Mouse (Mus musculus): ENCODE data around the gene Stub1.
"Not testable (repeated sequence)": the region's sequence is repeated elsewhere in the genome, so short reads cannot be mapped to it uniquely, and the experiment has no call there.

Stub1 gene

GRCm38 (mm10) chr17:25823452-25823851 lies 9.8 kb downstream of the Stub1 start, which contains the start of gene Wdr24:
Gene Wdr24, plus strand, starts transcription at chr17:25823627.
- DNase-seq (ENCODE audit: low spot score in 2 of 2): peak; percentile 85 to 86

- no peak for DNase-seq (ENCODE audit: low spot score in 2 of 2)
Observed at GRCm38 (mm10) chr17:25818851-25819780, 14.1 kb downstream of the Stub1 start.

GRCm38 (mm10) chr17:25817662-25818061 lies 15.5 kb downstream of the Stub1 start:
- no peak for DNase-seq (ENCODE audit: low spot score in 2 of 2)

- peak; percentile 89 to 94 for DNase-seq (ENCODE audit: low spot score in 2 of 2)
Observed at GRCm38 (mm10) chr17:25813471-25813870, 19.7 kb downstream of the Stub1 start.

- DNase-seq (ENCODE audit: low spot score in 2 of 2): no peak
Observed at GRCm38 (mm10) chr17:25810890-25811289, 22.3 kb downstream of the Stub1 start.

GRCm38 (mm10) chr17:25809606-25810340 lies 23.4 kb downstream of the Stub1 start:
- DNase-seq (ENCODE audit: low spot score in 2 of 2): peak in 1 of 2 experiments; percentile 61

- DNase-seq (ENCODE audit: low spot score in 2 of 2): peak; percentile 88 to 89
Observed at GRCm38 (mm10) chr17:25808789-25809605, 24.2 kb downstream of the Stub1 start, which contains the start of gene Fbxl16. Gene Fbxl16, plus strand, starts transcription at chr17:25809085.

GRCm38 (mm10) chr17:25808028-25808427 lies 25.2 kb downstream of the Stub1 start:
- DNase-seq (ENCODE audit: low spot score in 2 of 2): no peak

GRCm38 (mm10) chr17:25807452-25807851 lies 25.8 kb downstream of the Stub1 start:
- not testable (repeated sequence) for DNase-seq (ENCODE audit: low spot score in 2 of 2)

GRCm38 (mm10) chr17:25806507-25806906 lies 26.7 kb downstream of the Stub1 start:
- no peak for DNase-seq (ENCODE audit: low spot score in 2 of 2)

GRCm38 (mm10) chr17:25802825-25803517 lies 30.2 kb downstream of the Stub1 start:
- DNase-seq (ENCODE audit: low spot score in 2 of 2): peak; percentile 85 to 89

GRCm38 (mm10) chr17:25801029-25801428 lies 32.2 kb downstream of the Stub1 start:
- peak; percentile 74 to 78 for DNase-seq (ENCODE audit: low spot score in 2 of 2)

- peak; percentile 66 to 67 for DNase-seq (ENCODE audit: low spot score in 2 of 2)
Observed at GRCm38 (mm10) chr17:25796951-25797369, 36.2 kb downstream of the Stub1 start, which contains the start of gene Metrn. Gene Metrn, minus strand, starts transcription at chr17:25797136.

- DNase-seq (ENCODE audit: low spot score in 2 of 2): no peak
Observed at GRCm38 (mm10) chr17:25796211-25796771, 36.9 kb downstream of the Stub1 start.

- DNase-seq (ENCODE audit: low spot score in 2 of 2): peak in 1 of 2 experiments; percentile 66
Observed at GRCm38 (mm10) chr17:25795609-25796092, 37.6 kb downstream of the Stub1 start, which contains the start of gene AC134908.4. Gene AC134908.4, minus strand, starts transcription at chr17:25795659.

GRCm38 (mm10) chr17:25794998-25795397 lies 38.2 kb downstream of the Stub1 start:
- DNase-seq (ENCODE audit: low spot score in 2 of 2): no peak

- DNase-seq (ENCODE audit: low spot score in 2 of 2): no peak
Observed at GRCm38 (mm10) chr17:25794197-25794596, 39.0 kb downstream of the Stub1 start.

GRCm38 (mm10) chr17:25792615-25793014 lies 40.6 kb downstream of the Stub1 start, which contains the start of gene Fam173a:
Gene Fam173a, minus strand, starts transcription at chr17:25792901.
- peak; percentile 63 to 78 for DNase-seq (ENCODE audit: low spot score in 2 of 2)

- DNase-seq (ENCODE audit: low spot score in 2 of 2): peak; percentile 84 to 91
Observed at GRCm38 (mm10) chr17:25791843-25792527, 41.2 kb downstream of the Stub1 start.

All from right cerebral cortex, adult 2 months (tissue).